Mouse (Mus musculus): Measurements from ENCODE around the gene Ears2. TPM values are rescaled to one million over a fixed set of nuclear protein-coding genes. Genes with fewer than 3 reads are reported as not detected.

Ears2 gene
- polyA plus RNA-seq, 1 experiment from 2014 or later, result 10.7 TPM

- ATAC-seq (ENCODE audit: low FRiP score, low read depth), result no peak
- peaks cover 32% of the 10 kb centered on the region for H3K4me1 ChIP-seq (replicated peaks)
- H3K36me3 ChIP-seq, result no peaks in the 10 kb centered on the region
- no peaks in the 10 kb centered on the region for H3K9me3 ChIP-seq
- H3K27me3 ChIP-seq, result no peaks in the 10 kb centered on the region
- 93% methylated on average over 2 of the region's 2 CpGs for WGBS
- no peak overlapping the region for H3K4me3 ChIP-seq
- no peak overlapping the region for H3K9ac ChIP-seq
- H3K4me2 ChIP-seq, result no peak overlapping the region
- H3K27ac ChIP-seq (replicated peaks), result no peak overlapping the region
Observed at GRCm38 (mm10) chr7:122022131-122022530, 44.9 kb downstream of the Ears2 start.

DNA sequence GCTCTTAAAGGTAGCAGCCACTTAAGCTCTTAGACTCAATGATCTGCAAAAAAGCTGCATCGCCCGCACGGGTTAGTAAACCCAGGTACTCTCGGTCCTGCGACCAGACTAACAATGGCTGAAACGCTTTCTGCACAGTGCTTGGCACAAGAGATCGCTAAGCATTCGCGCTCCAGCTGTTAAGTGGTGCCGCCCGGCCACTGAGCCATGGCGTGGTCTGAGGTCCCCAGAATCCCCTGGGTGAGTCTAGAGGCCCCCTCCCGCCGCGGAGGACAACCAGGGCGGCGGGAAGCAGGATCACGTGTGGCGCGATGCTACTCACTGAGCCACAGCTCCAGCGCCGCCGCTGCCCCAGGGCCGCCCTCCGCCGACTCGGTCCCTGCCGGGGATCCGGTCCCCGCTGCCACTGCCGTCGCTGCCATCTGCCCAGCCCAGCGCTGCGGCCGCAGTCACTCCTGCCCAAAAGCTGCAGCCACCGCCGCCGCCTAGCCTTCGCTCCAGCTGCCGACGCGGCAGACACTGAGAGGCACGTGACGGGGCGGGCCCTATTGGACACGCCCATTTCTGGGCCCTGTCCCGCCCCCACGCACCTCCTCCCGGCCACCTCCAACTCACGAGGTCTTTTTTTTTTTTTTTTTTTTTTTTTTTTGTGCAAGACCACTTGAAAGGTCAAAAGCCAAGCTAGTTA is 46.3 kb downstream of the Ears2 start, which contains the start of gene Gga2:
Gene Gga2 (minus strand): TSS at position 556 of the 688 bp plus-strand sequence.
- Histone ChIP-seq H3K27me3 (no peaks in the 10 kb centered on the region), H3K36me3 (no peaks in the 10 kb centered on the region), H3K4me3 (peak within 1 kb of the TSS; percentile 53), H3K9ac (peak within 1 kb of the TSS; percentile 64), H3K27ac (replicated peaks) (peak within 1 kb of the TSS; percentile 88), H3K4me2 (peak within 1 kb of the TSS; percentile 73), H3K9me3 (no peaks in the 10 kb centered on the region), H3K4me1 (replicated peaks) (peaks cover 44% of the 10 kb centered on the region)
- ATAC-seq (ENCODE audit: low FRiP score, low read depth), result peak; percentile 88
- WGBS, result under 1% methylated on average over 50 of the region's 50 CpGs

- H3K4me3 ChIP-seq, result peak overlapping the region; percentile 53
- no peaks in the 10 kb centered on the region for H3K27me3 ChIP-seq
- peak overlapping the region; percentile 64 for H3K9ac ChIP-seq
- WGBS, result under 1% methylated on average over 6 of the region's 6 CpGs
- H3K9me3 ChIP-seq, result no peaks in the 10 kb centered on the region
- peaks cover 49% of the 10 kb centered on the region for H3K4me1 ChIP-seq (replicated peaks)
- ATAC-seq (ENCODE audit: low FRiP score, low read depth), result peak; percentile 53
- peak overlapping the region; percentile 88 for H3K27ac ChIP-seq (replicated peaks)
- H3K36me3 ChIP-seq, result no peaks in the 10 kb centered on the region
- peak overlapping the region; percentile 73 for H3K4me2 ChIP-seq
Observed at GRCm38 (mm10) chr7:122020273-122020666, 46.8 kb downstream of the Ears2 start.

DNA sequence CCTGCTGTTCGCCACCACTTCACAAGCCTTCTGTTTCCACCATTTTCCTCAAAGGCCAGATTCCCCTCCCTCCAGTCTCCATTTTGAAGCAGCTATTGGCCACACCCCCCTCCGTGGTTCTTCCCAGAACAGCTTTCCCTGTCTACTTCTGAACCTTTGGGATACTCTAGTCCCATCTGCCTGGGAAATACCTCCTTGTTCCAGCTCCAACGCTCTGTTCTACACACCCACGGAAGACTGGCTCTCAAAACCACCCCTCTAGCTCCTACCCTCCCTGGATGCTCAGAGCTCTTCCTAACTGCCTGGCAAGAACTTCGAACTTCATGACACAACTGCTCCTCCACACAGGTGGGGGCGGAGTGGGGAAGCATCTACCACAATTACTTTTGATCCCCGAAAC is 48.1 kb downstream of the Ears2 start:
- Histone ChIP-seq H3K27ac (replicated peaks) (no peak overlapping the region), H3K36me3 (no peaks in the 10 kb centered on the region), H3K4me3 (peak overlapping the region; percentile 53), H3K27me3 (no peaks in the 10 kb centered on the region), H3K9me3 (no peaks in the 10 kb centered on the region), H3K4me1 (replicated peaks) (peaks cover 58% of the 10 kb centered on the region), H3K4me2 (peak overlapping the region; percentile 73), H3K9ac (no peak overlapping the region)
- 86% methylated on average over 7 of the region's 7 CpGs for WGBS
- no peak for ATAC-seq (ENCODE audit: low FRiP score, low read depth)

GRCm38 (mm10) chr7:122018247-122018646 is 48.8 kb downstream of the Ears2 start:
- WGBS, result 74% methylated on average over 3 of the region's 3 CpGs
- Histone ChIP-seq H3K9ac (no peak overlapping the region), H3K36me3 (no peaks in the 10 kb centered on the region), H3K27me3 (no peaks in the 10 kb centered on the region), H3K9me3 (no peaks in the 10 kb centered on the region), H3K4me2 (peak overlapping the region; percentile 73), H3K4me1 (replicated peaks) (peaks cover 58% of the 10 kb centered on the region), H3K4me3 (no peak overlapping the region), H3K27ac (replicated peaks) (no peak overlapping the region)
- no peak for ATAC-seq (ENCODE audit: low FRiP score, low read depth)

- 43% methylated on average over 10 of the region's 10 CpGs for WGBS
- H3K4me1 ChIP-seq (replicated peaks), result peaks cover 55% of the 10 kb centered on the region
- no peak overlapping the region for H3K9ac ChIP-seq
- H3K4me2 ChIP-seq, result peak overlapping the region; percentile 16
- peaks cover 14% of the 10 kb centered on the region for H3K36me3 ChIP-seq
- H3K27me3 ChIP-seq, result no peaks in the 10 kb centered on the region
- no peak overlapping the region for H3K4me3 ChIP-seq
- no peaks in the 10 kb centered on the region for H3K9me3 ChIP-seq
- ATAC-seq (ENCODE audit: low FRiP score, low read depth), result no peak
- no peak overlapping the region; the same call in 1 of the 2 replicates for H3K27ac ChIP-seq (replicated peaks)
Observed at GRCm38 (mm10) chr7:122015734-122016133, 51.3 kb downstream of the Ears2 start.

- peaks cover 21% of the 10 kb centered on the region for H3K36me3 ChIP-seq
- no peaks in the 10 kb centered on the region for H3K9me3 ChIP-seq
- no peak overlapping the region for H3K9ac ChIP-seq
- no peak overlapping the region for H3K4me3 ChIP-seq
- 56% methylated on average over 8 of the region's 8 CpGs for WGBS
- peaks cover 53% of the 10 kb centered on the region for H3K4me1 ChIP-seq (replicated peaks)
- H3K4me2 ChIP-seq, result 0 out of 2 replicates have a peak overlapping the region, but pooled peaks have one; percentile 16
- no peak overlapping the region; the same call in 1 of the 2 replicates for H3K27ac ChIP-seq (replicated peaks)
- no peaks in the 10 kb centered on the region for H3K27me3 ChIP-seq
- ATAC-seq (ENCODE audit: low FRiP score, low read depth), result no peak
Observed at GRCm38 (mm10) chr7:122015105-122015504, 52.0 kb downstream of the Ears2 start.

GRCm38 (mm10) chr7:122012949-122013348 is 54.1 kb downstream of the Ears2 start:
- H3K9ac ChIP-seq, result no peak overlapping the region
- H3K27ac ChIP-seq (replicated peaks), result no peak overlapping the region
- no peak overlapping the region for H3K4me3 ChIP-seq
- no peaks in the 10 kb centered on the region for H3K27me3 ChIP-seq
- WGBS, result 89% methylated on average over 10 of the region's 10 CpGs
- H3K9me3 ChIP-seq, result no peaks in the 10 kb centered on the region
- peaks cover 32% of the 10 kb centered on the region for H3K4me1 ChIP-seq (replicated peaks)
- peaks cover 38% of the 10 kb centered on the region for H3K36me3 ChIP-seq
- H3K4me2 ChIP-seq, result no peak overlapping the region
- no peak for ATAC-seq (ENCODE audit: low FRiP score, low read depth)

DNA sequence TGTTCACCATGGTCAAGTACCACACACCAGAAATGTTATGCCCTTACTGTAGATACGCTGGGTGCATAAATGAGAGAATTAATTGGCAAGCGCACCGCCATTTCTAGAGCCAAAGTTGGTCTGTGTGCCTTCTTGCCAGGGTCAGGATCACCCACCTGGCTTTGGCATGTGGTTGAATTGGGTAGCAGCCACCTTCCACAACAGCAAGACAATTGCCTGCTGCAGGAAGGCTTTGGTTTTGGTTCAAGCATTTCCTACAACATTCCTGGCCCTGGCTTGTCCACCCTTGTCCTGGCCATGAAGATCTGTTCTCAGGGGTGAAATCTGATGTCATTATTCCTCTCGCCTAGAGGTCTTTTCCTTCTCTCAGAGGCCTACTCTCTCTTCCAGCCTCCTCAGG is 54.7 kb downstream of the Ears2 start:
- Histone ChIP-seq H3K9ac (no peak overlapping the region), H3K27me3 (no peaks in the 10 kb centered on the region), H3K4me1 (replicated peaks) (peaks cover 29% of the 10 kb centered on the region), H3K9me3 (no peaks in the 10 kb centered on the region), H3K27ac (replicated peaks) (no peak overlapping the region), H3K4me2 (no peak overlapping the region), H3K36me3 (peaks cover 44% of the 10 kb centered on the region), H3K4me3 (no peak overlapping the region)
- ATAC-seq (ENCODE audit: low FRiP score, low read depth), result no peak
- 93% methylated on average over 4 of the region's 4 CpGs for WGBS

- no peak for ATAC-seq (ENCODE audit: low FRiP score, low read depth)
- Histone ChIP-seq H3K9ac (no peak overlapping the region), H3K4me3 (no peak overlapping the region), H3K27ac (replicated peaks) (no peak overlapping the region), H3K4me2 (no peak overlapping the region), H3K36me3 (peaks cover 84% of the 10 kb centered on the region), H3K27me3 (no peaks in the 10 kb centered on the region), H3K4me1 (replicated peaks) (no peaks in the 10 kb centered on the region), H3K9me3 (no peaks in the 10 kb centered on the region)
- WGBS, result 78% methylated on average over 8 of the region's 8 CpGs
Observed at GRCm38 (mm10) chr7:122000396-122000795, 66.7 kb downstream of the Ears2 start.

DNA sequence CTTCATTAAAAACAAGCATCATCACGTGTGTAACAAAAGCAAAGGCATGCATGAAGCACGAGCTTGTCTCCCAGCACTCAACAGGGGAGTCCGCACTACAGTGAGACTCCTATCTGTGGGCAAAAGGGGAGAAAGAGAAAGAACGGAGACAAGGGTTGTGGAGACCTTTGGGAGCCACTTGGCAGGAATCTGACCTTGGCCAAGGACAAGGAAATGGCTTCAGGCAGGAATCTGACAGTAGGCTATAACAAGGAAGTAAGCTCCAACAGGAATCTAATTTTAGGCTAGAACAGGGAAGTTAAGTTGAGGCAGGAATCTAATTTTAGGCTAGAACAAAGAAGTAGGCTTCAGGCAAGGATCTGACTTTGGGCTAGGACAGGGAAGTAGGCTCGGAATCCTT is 71.1 kb downstream of the Ears2 start:
- Histone ChIP-seq H3K9ac (no peak overlapping the region), H3K4me3 (no peak overlapping the region), H3K4me2 (no peak overlapping the region), H3K36me3 (peaks cover 83% of the 10 kb centered on the region), H3K9me3 (no peaks in the 10 kb centered on the region), H3K4me1 (replicated peaks) (no peaks in the 10 kb centered on the region), H3K27ac (replicated peaks) (no peak overlapping the region), H3K27me3 (no peaks in the 10 kb centered on the region)
- ATAC-seq (ENCODE audit: low FRiP score, low read depth), result no peak
- 87% methylated on average over 5 of the region's 5 CpGs for WGBS

Data from hindbrain, embryonic 15.5 days (tissue).